Mouse (Mus musculus) C2C12 (cell line): ENCODE results near the gene Rab40b.

Experiments
- CTCF ChIP-seq: IDR thresholded peaks from one replicate; pipeline ENCODE4 v1.5.1; 2011; ENCODE audit not compliant: control insufficient read depth, insufficient read depth, insufficient read length
- MAX ChIP-seq: IDR thresholded peaks from one replicate; pipeline ENCODE4 v1.6.1; 2011; ENCODE audit warnings: mild to moderate bottlenecking, control low read depth

GRCm38 (mm10) chr11:121328619-121329018 lies 59.4 kb downstream of the Rab40b start:
- TF ChIP-seq CTCF, result no peak
- no peak for TF ChIP-seq MAX
